Mouse (Mus musculus): ENCODE results near the gene Rab23. TPM values are rescaled to one million over a fixed set of nuclear protein-coding genes. Genes with fewer than 3 reads are reported as not detected.

The Rab23 gene
- polyA plus RNA-seq, 1 experiment from 2014 or later = 30.7 TPM

DNA sequence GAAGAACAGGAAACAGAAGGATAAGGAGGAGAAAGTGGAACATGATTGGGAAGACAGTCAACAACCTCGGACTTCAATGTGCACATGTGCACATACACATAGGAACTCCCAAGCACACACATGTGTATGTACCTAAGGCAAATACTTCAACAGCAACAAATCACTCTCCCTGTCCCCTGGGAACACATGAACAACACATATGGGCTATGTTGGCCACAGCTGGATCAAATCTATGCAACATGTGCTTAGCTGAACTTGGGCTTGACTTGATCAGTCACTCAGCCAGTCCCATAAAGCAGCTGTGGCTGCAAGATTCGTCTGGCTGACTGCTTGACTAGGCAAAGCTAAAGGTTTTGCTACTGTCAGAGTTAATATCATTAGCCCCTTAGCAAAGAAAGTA is 30.9 kb upstream of the Rab23 start:
- no peak overlapping the region for H3K4me3 ChIP-seq (ENCODE audit: low read length)
- no peaks in the 10 kb centered on the region for H3K4me1 ChIP-seq (ENCODE audit: control insufficient read depth, insufficient read depth, low read length)
- WGBS = 63% methylated on average over 2 of the region's 2 CpGs
- H3K9me3 ChIP-seq (ENCODE audit: control insufficient read depth, low read length) = no peaks in the 10 kb centered on the region
- H3K27ac ChIP-seq (ENCODE audit: low read depth, low read length) = no peak overlapping the region
- H3K9ac ChIP-seq (ENCODE audit: low read depth, low read length) = no peak overlapping the region
- H3K4me2 ChIP-seq (replicated peaks; ENCODE audit: low read depth, low read length) = no peak overlapping the region
- ATAC-seq (ENCODE audit: low FRiP score, low TSS enrichment) = no peak
- no peaks in the 10 kb centered on the region for H3K27me3 ChIP-seq (ENCODE audit: control insufficient read depth, insufficient read depth, low read length)
- no peaks in the 10 kb centered on the region for H3K36me3 ChIP-seq (ENCODE audit: control insufficient read depth, insufficient read depth, low read length)

DNA sequence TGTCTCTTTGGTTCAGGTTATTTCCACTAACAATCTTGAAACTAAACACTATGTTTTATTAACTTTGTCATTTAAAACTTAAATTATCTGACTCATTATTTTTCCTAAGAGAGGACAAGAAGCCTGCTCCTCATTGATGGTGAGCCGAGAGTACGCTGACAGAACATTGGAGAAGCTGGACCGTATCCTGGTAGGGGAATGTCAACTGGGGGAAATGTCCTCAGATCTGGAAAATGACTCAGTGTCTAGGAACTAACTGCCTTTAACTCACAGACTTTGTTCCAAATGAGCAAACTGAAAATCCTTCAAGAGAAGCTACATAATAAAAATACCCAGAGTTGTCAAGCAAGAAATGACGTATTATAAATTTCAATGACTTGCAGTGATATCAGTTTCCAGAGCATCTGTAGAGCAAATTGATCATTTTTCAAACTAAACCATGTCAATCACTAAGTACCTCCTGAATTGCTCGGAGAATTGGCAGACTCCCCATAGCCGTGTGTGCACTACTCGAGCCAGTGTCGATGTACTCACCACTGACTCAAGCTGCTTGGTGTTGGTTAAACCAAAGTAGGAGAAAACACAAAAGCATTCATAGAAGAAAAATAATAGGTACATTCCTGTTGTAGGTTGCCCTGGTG is 30.1 kb upstream of the Rab23 start:
- H3K36me3 ChIP-seq (ENCODE audit: control insufficient read depth, insufficient read depth, low read length) = no peaks in the 10 kb centered on the region
- H3K27me3 ChIP-seq (ENCODE audit: control insufficient read depth, insufficient read depth, low read length) = no peaks in the 10 kb centered on the region
- H3K9me3 ChIP-seq (ENCODE audit: control insufficient read depth, low read length) = no peaks in the 10 kb centered on the region
- 87% methylated on average over 8 of the region's 8 CpGs for WGBS
- no peak overlapping the region for H3K4me3 ChIP-seq (ENCODE audit: low read length)
- no peak for ATAC-seq (ENCODE audit: low FRiP score, low TSS enrichment)
- H3K27ac ChIP-seq (ENCODE audit: low read depth, low read length) = no peak overlapping the region
- no peak overlapping the region for H3K9ac ChIP-seq (ENCODE audit: low read depth, low read length)
- H3K4me2 ChIP-seq (replicated peaks; ENCODE audit: low read depth, low read length) = no peak overlapping the region
- H3K4me1 ChIP-seq (ENCODE audit: control insufficient read depth, insufficient read depth, low read length) = no peaks in the 10 kb centered on the region

DNA sequence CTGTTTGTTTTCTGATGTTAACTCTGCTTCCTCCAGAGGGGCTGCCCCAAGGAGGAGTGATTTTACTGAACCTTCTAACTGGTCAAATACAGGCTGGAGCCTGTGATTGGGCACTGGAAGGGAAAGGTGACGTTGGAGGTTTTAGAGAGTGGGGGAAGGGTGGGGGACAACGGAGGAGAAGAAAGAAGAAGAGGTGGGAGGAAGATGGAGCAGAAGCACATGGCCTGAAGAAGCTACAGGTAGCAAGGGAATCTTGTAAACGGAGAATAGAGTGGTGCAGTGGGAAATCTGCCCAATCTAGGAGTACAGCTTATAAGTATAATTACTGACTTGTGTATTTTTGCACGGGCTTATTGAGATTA is 29.6 kb upstream of the Rab23 start:
- no peak overlapping the region for H3K9ac ChIP-seq (ENCODE audit: low read depth, low read length)
- no peaks in the 10 kb centered on the region for H3K4me1 ChIP-seq (ENCODE audit: control insufficient read depth, insufficient read depth, low read length)
- no peak overlapping the region for H3K4me3 ChIP-seq (ENCODE audit: low read length)
- no peaks in the 10 kb centered on the region for H3K36me3 ChIP-seq (ENCODE audit: control insufficient read depth, insufficient read depth, low read length)
- no peak overlapping the region for H3K27ac ChIP-seq (ENCODE audit: low read depth, low read length)
- H3K27me3 ChIP-seq (ENCODE audit: control insufficient read depth, insufficient read depth, low read length) = no peaks in the 10 kb centered on the region
- H3K9me3 ChIP-seq (ENCODE audit: control insufficient read depth, low read length) = no peaks in the 10 kb centered on the region
- ATAC-seq (ENCODE audit: low FRiP score, low TSS enrichment) = no peak
- no peak overlapping the region for H3K4me2 ChIP-seq (replicated peaks; ENCODE audit: low read depth, low read length)
- 42% methylated on average over 4 of the region's 4 CpGs for WGBS

DNA sequence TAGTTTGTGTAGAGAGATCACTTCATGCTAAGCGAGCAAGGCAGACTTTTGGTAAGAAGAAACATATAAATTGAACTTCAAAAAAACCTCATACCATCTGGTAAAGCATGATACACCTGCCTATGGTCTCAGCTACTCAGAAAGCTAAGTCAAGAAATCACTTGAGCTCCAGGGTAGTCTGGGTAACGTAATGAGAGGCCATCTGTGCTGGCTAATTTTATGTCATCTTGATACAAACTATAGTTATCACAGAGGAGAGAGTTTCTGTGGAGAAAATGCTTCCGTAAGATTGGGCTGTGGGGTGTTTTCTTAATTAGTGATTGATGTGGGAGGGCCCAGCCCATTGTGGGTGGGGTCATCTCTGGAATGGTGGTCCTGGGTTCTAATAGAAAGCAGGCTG is 25.8 kb upstream of the Rab23 start:
- no peak overlapping the region for H3K4me3 ChIP-seq (ENCODE audit: low read length)
- H3K9ac ChIP-seq (ENCODE audit: low read depth, low read length) = no peak overlapping the region
- no peak for ATAC-seq (ENCODE audit: low FRiP score, low TSS enrichment)
- no peak overlapping the region for H3K27ac ChIP-seq (ENCODE audit: low read depth, low read length)
- H3K9me3 ChIP-seq (ENCODE audit: control insufficient read depth, low read length) = no peaks in the 10 kb centered on the region
- H3K4me2 ChIP-seq (replicated peaks; ENCODE audit: low read depth, low read length) = no peak overlapping the region
- WGBS = 82% methylated on average over 3 of the region's 3 CpGs
- no peaks in the 10 kb centered on the region for H3K36me3 ChIP-seq (ENCODE audit: control insufficient read depth, insufficient read depth, low read length)
- H3K27me3 ChIP-seq (ENCODE audit: control insufficient read depth, insufficient read depth, low read length) = no peaks in the 10 kb centered on the region
- no peaks in the 10 kb centered on the region for H3K4me1 ChIP-seq (ENCODE audit: control insufficient read depth, insufficient read depth, low read length)

GRCm38 (mm10) chr1:33696016-33696415 is 23.7 kb upstream of the Rab23 start:
- Histone ChIP-seq H3K4me1 (ENCODE audit: control insufficient read depth, insufficient read depth, low read length) (no peaks in the 10 kb centered on the region), H3K9ac (ENCODE audit: low read depth, low read length) (no peak overlapping the region), H3K4me2 (replicated peaks; ENCODE audit: low read depth, low read length) (no peak overlapping the region), H3K4me3 (ENCODE audit: low read length) (no peak overlapping the region), H3K9me3 (ENCODE audit: control insufficient read depth, low read length) (no peaks in the 10 kb centered on the region), H3K36me3 (ENCODE audit: control insufficient read depth, insufficient read depth, low read length) (no peaks in the 10 kb centered on the region), H3K27ac (ENCODE audit: low read depth, low read length) (no peak overlapping the region), H3K27me3 (ENCODE audit: control insufficient read depth, insufficient read depth, low read length) (no peaks in the 10 kb centered on the region)
- WGBS = 88% methylated on average over 2 of the region's 2 CpGs
- ATAC-seq (ENCODE audit: low FRiP score, low TSS enrichment) = no peak

DNA sequence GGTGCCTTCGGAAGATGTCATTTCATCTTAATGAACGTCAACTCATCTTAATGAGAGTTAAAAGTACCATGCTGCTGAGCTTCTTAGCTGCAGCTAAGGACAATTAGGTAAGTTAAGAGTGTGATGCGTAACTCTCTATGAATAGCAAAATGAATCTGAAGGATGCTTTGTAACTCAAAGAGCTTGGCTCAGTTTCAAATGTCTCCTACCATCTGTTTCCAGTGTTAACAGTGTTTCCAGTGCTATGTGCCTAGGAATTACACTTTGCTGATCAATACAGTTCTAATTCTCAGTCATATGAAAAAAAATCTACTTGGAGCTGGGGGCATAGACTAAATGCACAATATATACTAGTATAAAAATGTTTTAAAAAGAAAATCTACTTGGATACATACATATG is 18.4 kb upstream of the Rab23 start:
- Histone ChIP-seq H3K36me3 (ENCODE audit: control insufficient read depth, insufficient read depth, low read length) (no peaks in the 10 kb centered on the region), H3K4me2 (replicated peaks; ENCODE audit: low read depth, low read length) (no peak overlapping the region), H3K4me1 (ENCODE audit: control insufficient read depth, insufficient read depth, low read length) (no peaks in the 10 kb centered on the region), H3K9me3 (ENCODE audit: control insufficient read depth, low read length) (no peaks in the 10 kb centered on the region), H3K27ac (ENCODE audit: low read depth, low read length) (no peak overlapping the region), H3K4me3 (ENCODE audit: low read length) (no peak overlapping the region), H3K9ac (ENCODE audit: low read depth, low read length) (no peak overlapping the region), H3K27me3 (ENCODE audit: control insufficient read depth, insufficient read depth, low read length) (no peaks in the 10 kb centered on the region)
- WGBS = 92% methylated on average over 3 of the region's 3 CpGs
- no peak for ATAC-seq (ENCODE audit: low FRiP score, low TSS enrichment)

DNA sequence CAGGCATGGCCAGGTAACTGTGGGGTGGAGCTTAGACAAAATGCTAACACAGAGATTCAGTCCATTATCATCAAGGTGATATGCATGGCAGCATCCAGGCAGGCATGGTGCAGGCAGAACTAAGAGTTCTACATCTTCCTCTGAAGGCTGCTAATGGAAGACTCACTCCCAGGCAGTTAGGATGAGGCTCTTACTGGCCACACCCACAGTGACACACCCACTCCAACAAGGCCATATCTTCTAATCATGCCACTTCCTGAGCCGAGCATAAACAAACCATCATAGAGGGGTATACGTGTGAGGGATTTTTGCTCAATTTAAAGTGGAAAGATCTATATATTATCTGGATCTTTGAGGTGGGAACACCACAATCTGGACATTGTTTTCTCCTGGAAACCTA is 10.1 kb upstream of the Rab23 start:
- no peaks in the 10 kb centered on the region for H3K36me3 ChIP-seq (ENCODE audit: control insufficient read depth, insufficient read depth, low read length)
- 81% methylated on average over 2 of the region's 2 CpGs for WGBS

DNA sequence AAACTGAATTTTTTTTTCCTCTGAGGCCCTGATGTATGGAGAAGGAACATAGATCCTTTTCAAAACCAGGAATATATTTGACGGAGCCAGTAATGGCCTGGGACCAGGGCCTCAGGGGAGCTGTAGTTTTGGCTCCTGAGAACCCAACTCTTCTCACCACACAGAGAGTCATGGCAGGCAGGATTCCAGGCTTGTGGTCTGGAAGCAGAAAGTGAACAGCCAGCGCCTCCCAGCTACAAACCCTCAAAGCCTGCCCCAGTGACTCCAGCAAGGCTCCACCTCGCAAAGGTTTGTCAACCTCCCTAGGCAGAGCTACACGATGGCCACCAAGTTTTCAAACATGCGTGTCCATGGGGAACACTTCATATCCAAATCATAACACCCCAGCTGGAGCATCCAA is 7.7 kb upstream of the Rab23 start:
- Histone ChIP-seq H3K4me1 (ENCODE audit: control insufficient read depth, insufficient read depth, low read length) (no peaks in the 10 kb centered on the region), H3K9me3 (ENCODE audit: control insufficient read depth, low read length) (no peaks in the 10 kb centered on the region), H3K4me3 (ENCODE audit: low read length) (no peak overlapping the region), H3K27me3 (ENCODE audit: control insufficient read depth, insufficient read depth, low read length) (no peaks in the 10 kb centered on the region), H3K4me2 (replicated peaks; ENCODE audit: low read depth, low read length) (no peak overlapping the region), H3K36me3 (ENCODE audit: control insufficient read depth, insufficient read depth, low read length) (no peaks in the 10 kb centered on the region), H3K9ac (ENCODE audit: low read depth, low read length) (no peak overlapping the region), H3K27ac (ENCODE audit: low read depth, low read length) (no peak overlapping the region)
- 86% methylated on average over 5 of the region's 5 CpGs for WGBS
- no peak for ATAC-seq (ENCODE audit: low FRiP score, low TSS enrichment)

More for the DNA sequence above, 10.1 kb upstream of the Rab23 start:
- no peaks in the 10 kb centered on the region for H3K4me1 ChIP-seq (ENCODE audit: control insufficient read depth, insufficient read depth, low read length)
- no peak overlapping the region for H3K27ac ChIP-seq (ENCODE audit: low read depth, low read length)
- no peak for ATAC-seq (ENCODE audit: low FRiP score, low TSS enrichment)
- no peak overlapping the region for H3K4me3 ChIP-seq (ENCODE audit: low read length)
- no peak overlapping the region for H3K9ac ChIP-seq (ENCODE audit: low read depth, low read length)
- H3K27me3 ChIP-seq (ENCODE audit: control insufficient read depth, insufficient read depth, low read length) = no peaks in the 10 kb centered on the region
- H3K9me3 ChIP-seq (ENCODE audit: control insufficient read depth, low read length) = no peaks in the 10 kb centered on the region
- H3K4me2 ChIP-seq (replicated peaks; ENCODE audit: low read depth, low read length) = no peak overlapping the region

- ATAC-seq (ENCODE audit: low FRiP score, low TSS enrichment) = no peak
- H3K27me3 ChIP-seq (ENCODE audit: control insufficient read depth, insufficient read depth, low read length) = no peaks in the 10 kb centered on the region
- no peaks in the 10 kb centered on the region for H3K9me3 ChIP-seq (ENCODE audit: control insufficient read depth, low read length)
- H3K27ac ChIP-seq (ENCODE audit: low read depth, low read length) = no peak overlapping the region
- no peaks in the 10 kb centered on the region for H3K4me1 ChIP-seq (ENCODE audit: control insufficient read depth, insufficient read depth, low read length)
- H3K36me3 ChIP-seq (ENCODE audit: control insufficient read depth, insufficient read depth, low read length) = no peaks in the 10 kb centered on the region
- no peak overlapping the region for H3K9ac ChIP-seq (ENCODE audit: low read depth, low read length)
- no peak overlapping the region for H3K4me3 ChIP-seq (ENCODE audit: low read length)
- no peak overlapping the region for H3K4me2 ChIP-seq (replicated peaks; ENCODE audit: low read depth, low read length)
- 7% methylated on average over 10 of the region's 10 CpGs for WGBS
Observed at GRCm38 (mm10) chr1:33714796-33715195, 4.9 kb upstream of the Rab23 start.
